Mouse (Mus musculus) MEL (cell line): ENCODE results near the gene Gm20388. TPM values are rescaled to one million over a fixed set of nuclear protein-coding genes. Genes with fewer than 3 reads are reported as not detected.

Experiments used
- DNase-seq: peaks from one replicate; pipeline ENCODE4 v3.0.0; 2011; ENCODE audit warnings: low read depth, low spot score
- H3K27ac ChIP-seq: 2 replicates; pipeline ENCODE4 v1.5.1; 2012; ENCODE audit warnings: low read depth, mild to moderate bottlenecking, control low read depth, low read length, moderate library complexity; ENCODE audit not compliant: control insufficient read depth
- H3K27me3 ChIP-seq, 2 experiments: fragments of 150-350 bp in 1 of 2; sonication (generic) in 1 of 2; 2 replicates each; pipeline ENCODE4 v1.6.1; 2012; ENCODE audit warnings: low read length in 2 of 2, mild to moderate bottlenecking in 2 of 2, improper control_type of control experiment in 1 of 2, moderate library complexity in 1 of 2; ENCODE audit not compliant: insufficient read depth in 2 of 2, control insufficient read depth in 1 of 2
- H3K36me3 ChIP-seq, 2 experiments: 2 replicates each; pipeline ENCODE4 v1.6.1; 2012 to 2014; ENCODE audit warnings: low read length in 2 of 2, improper control_type of control experiment in 1 of 2, inconsistent platforms in 1 of 2, mild to moderate bottlenecking in 1 of 2; ENCODE audit not compliant: insufficient read depth in 2 of 2, control insufficient read depth in 1 of 2
- H3K4me1 ChIP-seq, 2 experiments: fragments of 150-350 bp in 1 of 2; sonication (generic) in 1 of 2; 2 replicates each; pipeline ENCODE4 v1.6.1; 2012; ENCODE audit warnings: low read length in 2 of 2, improper control_type of control experiment in 1 of 2, mild to moderate bottlenecking in 1 of 2; ENCODE audit not compliant: insufficient read depth in 2 of 2, control insufficient read depth in 1 of 2
- H3K4me3 ChIP-seq, 2 experiments: fragments of 150-350 bp in 1 of 2; sonication (generic) in 1 of 2; 2 replicates each; pipeline ENCODE4 v1.5.1; 2012; ENCODE audit warnings: low read depth in 2 of 2, low read length in 2 of 2, mild to moderate bottlenecking in 2 of 2, moderate library complexity in 2 of 2, control low read depth in 1 of 2, improper control_type of control experiment in 1 of 2; ENCODE audit not compliant: control insufficient read depth in 1 of 2, insufficient read depth in 1 of 2
- H3K79me2 ChIP-seq: 2 replicates; pipeline ENCODE4 v1.6.1; 2012; ENCODE audit warnings: mild to moderate bottlenecking, low read length, moderate library complexity; ENCODE audit not compliant: control insufficient read depth, poor library complexity, insufficient read depth
- H3K9ac ChIP-seq: 2 replicates; pipeline ENCODE4 v1.6.1; 2012; ENCODE audit warnings: low read depth, mild to moderate bottlenecking, control low read depth, low read length, moderate library complexity; ENCODE audit not compliant: control insufficient read depth, poor library complexity, severe bottlenecking
- H3K9me3 ChIP-seq: fragments of 150-350 bp; sonication (generic); replicated peaks from 2 replicates; pipeline ENCODE4 v1.6.1; 2012; ENCODE audit warnings: mild to moderate bottlenecking, low read length, improper control_type of control experiment, moderate library complexity; ENCODE audit not compliant: insufficient read depth
- BHLHE40 ChIP-seq: IDR thresholded peaks from 2 replicates; pipeline ENCODE4 v1.6.1; 2012; ENCODE audit warnings: low read depth, mild to moderate bottlenecking, inconsistent platforms, low read length, improper control_type of control experiment, borderline replicate concordance
- CHD1 ChIP-seq: IDR thresholded peaks from 2 replicates; pipeline ENCODE4 v1.6.1; 2012; ENCODE audit warnings: low read depth, mild to moderate bottlenecking, inconsistent platforms, low read length, improper control_type of control experiment
- CHD2 ChIP-seq: IDR thresholded peaks from 2 replicates; pipeline ENCODE4 v1.6.1; 2011; ENCODE audit warnings: low read length, improper control_type of control experiment
- CTCF ChIP-seq, 3 experiments: IDR thresholded peaks in 2 of 3; conservative IDR thresholded peaks in 1 of 3; 2 replicates each; pipeline ENCODE4 v1.5.1; 2011 to 2012; ENCODE audit warnings: low read length in 3 of 3, low read depth in 2 of 3, mild to moderate bottlenecking in 2 of 3, improper control_type of control experiment in 1 of 3, inconsistent platforms in 1 of 3, mixed read lengths in 1 of 3, moderate library complexity in 1 of 3; ENCODE audit not compliant: control insufficient read depth in 1 of 3, insufficient read depth in 1 of 3, poor library complexity in 1 of 3, severe bottlenecking in 1 of 3
- E2F4 ChIP-seq: IDR thresholded peaks from 2 replicates; pipeline ENCODE4 v1.6.1; 2011; ENCODE audit warnings: low read depth, low read length, improper control_type of control experiment, borderline replicate concordance
- ETS1 ChIP-seq: IDR thresholded peaks from 2 replicates; pipeline ENCODE4 v1.6.1; 2012; ENCODE audit warnings: low read depth, mild to moderate bottlenecking, inconsistent platforms, low read length, improper control_type of control experiment, moderate library complexity
- GABPA ChIP-seq: IDR thresholded peaks from 2 replicates; pipeline ENCODE4 v1.6.1; 2012; ENCODE audit warnings: low read depth, mild to moderate bottlenecking, inconsistent platforms, low read length, improper control_type of control experiment, moderate library complexity
- HCFC1 ChIP-seq: IDR thresholded peaks from 2 replicates; pipeline ENCODE4 v1.6.1; 2012; ENCODE audit warnings: low read depth, mild to moderate bottlenecking, inconsistent platforms, low read length, improper control_type of control experiment, moderate library complexity
- KAT2A ChIP-seq: conservative IDR thresholded peaks from 2 replicates; pipeline ENCODE4 v1.6.1; 2012; ENCODE audit warnings: low read depth, low read length, improper control_type of control experiment, inconsistent platforms
- MAFK ChIP-seq: IDR thresholded peaks from 2 replicates; pipeline ENCODE4 v1.6.1; 2011; ENCODE audit warnings: low read depth, mild to moderate bottlenecking, low read length, improper control_type of control experiment, borderline replicate concordance
- MAX ChIP-seq: IDR thresholded peaks from 2 replicates; pipeline ENCODE4 v1.6.1; 2011; ENCODE audit warnings: low read length, improper control_type of control experiment
- MAZ ChIP-seq: IDR thresholded peaks from 2 replicates; pipeline ENCODE4 v1.6.1; 2012; ENCODE audit warnings: low read depth, mild to moderate bottlenecking, inconsistent platforms, low read length, improper control_type of control experiment
- MXI1 ChIP-seq: IDR thresholded peaks from 2 replicates; pipeline ENCODE4 v1.6.1; 2011; ENCODE audit warnings: mild to moderate bottlenecking, low read depth, low read length, improper control_type of control experiment
- MYB ChIP-seq: IDR thresholded peaks from 2 replicates; pipeline ENCODE4 v1.6.1; 2011; ENCODE audit warnings: mild to moderate bottlenecking, low read depth, low read length, improper control_type of control experiment
- MYC ChIP-seq: IDR thresholded peaks from 2 replicates; pipeline ENCODE4 v1.6.1; 2011; ENCODE audit warnings: low read depth, mild to moderate bottlenecking, low read length, improper control_type of control experiment, moderate library complexity
- NELFE ChIP-seq: IDR thresholded peaks from 2 replicates; pipeline ENCODE4 v1.6.1; 2011; ENCODE audit warnings: low read depth, low read length, improper control_type of control experiment
- NRF1 ChIP-seq: IDR thresholded peaks from 2 replicates; pipeline ENCODE4 v1.6.1; 2014; ENCODE audit warnings: low read depth, mild to moderate bottlenecking, inconsistent platforms, low read length, improper control_type of control experiment, moderate library complexity; ENCODE audit not compliant: poor library complexity, insufficient read depth, severe bottlenecking
- POLR2A ChIP-seq, 2 experiments: IDR thresholded peaks; 2 replicates each; pipeline ENCODE4 v1.6.1; 2011 to 2012; ENCODE audit warnings: low read length in 2 of 2, mild to moderate bottlenecking in 2 of 2, control low read depth in 1 of 2, improper control_type of control experiment in 1 of 2, low read depth in 1 of 2, moderate library complexity in 1 of 2; ENCODE audit not compliant: control insufficient read depth in 1 of 2, insufficient read depth in 1 of 2, poor library complexity in 1 of 2
- POLR2AphosphoS5 ChIP-seq: IDR thresholded peaks from 2 replicates; pipeline ENCODE4 v1.6.1; 2012; ENCODE audit warnings: low read depth, borderline replicate concordance, mild to moderate bottlenecking, inconsistent platforms, low read length, moderate library complexity, mixed read lengths
- TCF12 ChIP-seq: IDR thresholded peaks from 2 replicates; pipeline ENCODE4 v1.6.1; 2014; ENCODE audit warnings: low read depth, mild to moderate bottlenecking, inconsistent platforms, low read length, improper control_type of control experiment, moderate library complexity
- USF1 ChIP-seq: IDR thresholded peaks from 2 replicates; pipeline ENCODE4 v1.6.1; 2014; ENCODE audit warnings: low read depth, mild to moderate bottlenecking, inconsistent platforms, low read length, improper control_type of control experiment, moderate library complexity
- ZC3H11A ChIP-seq: IDR thresholded peaks from 2 replicates; pipeline ENCODE4 v1.6.1; 2012; ENCODE audit warnings: low read depth, mild to moderate bottlenecking, inconsistent platforms, low read length, improper control_type of control experiment
- ZKSCAN1 ChIP-seq: IDR thresholded peaks from 2 replicates; pipeline ENCODE4 v1.6.1; 2012; ENCODE audit warnings: low read depth, mild to moderate bottlenecking, inconsistent platforms, low read length, improper control_type of control experiment, moderate library complexity
- ZMIZ1 ChIP-seq: IDR thresholded peaks from 2 replicates; pipeline ENCODE4 v1.6.1; 2012; ENCODE audit warnings: low read depth, mild to moderate bottlenecking, inconsistent platforms, low read length, improper control_type of control experiment, moderate library complexity
- ZNF384 ChIP-seq: IDR thresholded peaks from 2 replicates; pipeline ENCODE4 v1.6.1; 2012; ENCODE audit warnings: low read depth, mild to moderate bottlenecking, inconsistent platforms, low read length, improper control_type of control experiment
- polyA plus RNA-seq, 2 experiments: library from polyadenylated mRNA; stranded (reverse) in 1 of 2; unstranded in 1 of 2; fragments of >175 nt in 1 of 2; fragments of >200 nt in 1 of 2; gene quantifications; 2 replicates each; pipeline versions ENCODE4 v1.2.1 to v1.2.4; 2012; ENCODE audit warnings: low replicate concordance in 2 of 2, low read depth in 1 of 2; ENCODE audit not compliant: insufficient read length in 2 of 2, insufficient read depth in 1 of 2, missing spikeins in 1 of 2
- total RNA-seq: library from RNA; depleted of rRNA; stranded (reverse); fragments of 300-350 nt; gene quantifications from 2 replicates; pipeline ENCODE4 v1.2.3, GENCODE M21; 2012

Gene Gm20388
- total and polyA plus RNA-seq, 3 experiments = 11.1 to 17.8 TPM; not detected in 1

DNA sequence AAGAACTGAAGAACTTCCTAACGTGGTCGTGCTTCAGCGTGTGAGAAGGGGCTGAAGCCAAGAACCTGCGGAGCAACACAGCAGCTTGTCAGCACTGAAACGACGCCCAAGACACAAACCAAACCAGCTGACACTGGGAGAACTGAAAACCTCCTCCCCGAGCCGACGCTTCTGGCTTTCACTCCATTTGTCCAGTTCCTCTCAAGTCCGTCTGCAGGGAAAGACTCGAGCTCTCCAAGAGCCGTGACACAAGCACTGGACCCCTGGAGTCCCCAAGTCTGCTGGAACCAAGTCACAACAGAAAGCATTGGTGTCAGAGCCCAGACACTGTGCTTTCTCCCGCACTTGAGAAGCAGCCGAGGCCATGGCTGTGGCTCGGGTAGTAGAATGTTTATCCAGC, 1698.6 kb downstream of the Gm20388 start:
- no peak for DNase-seq
- Histone ChIP-seq H3K4me1 (no peaks in the 10 kb centered on the region), H3K9me3 (no peaks in the 10 kb centered on the region), H3K79me2 (no peaks in the 10 kb centered on the region), H3K36me3 (no peaks in the 10 kb centered on the region), H3K4me3 (no peak overlapping the region), H3K9ac (no peak overlapping the region), H3K27ac (no peak overlapping the region), H3K27me3 (no peaks in the 10 kb centered on the region)
- TF ChIP-seq TCF12 = no peak
- TF ChIP-seq MYB = no peak
- no peak for TF ChIP-seq ZNF384
- TF ChIP-seq NELFE = no peak
- TF ChIP-seq CTCF (IDR thresholded peaks at IDR 0.05 in 2 of 3, conservative IDR thresholded peaks at IDR 0.05 in 1 of 3; ENCODE audit: control insufficient read depth in 1 of 3, insufficient read depth in 1 of 3, low read depth in 2 of 3, low read length in 3 of 3, poor library complexity in 1 of 3, severe bottlenecking in 1 of 3) = no peak
- TF ChIP-seq ZMIZ1 = no peak
- TF ChIP-seq ETS1 = no peak
- no peak for TF ChIP-seq BHLHE40
- TF ChIP-seq KAT2A = no peak
- TF ChIP-seq CHD2 = no peak
- no peak for TF ChIP-seq POLR2AphosphoS5
- no peak for TF ChIP-seq ZC3H11A
- no peak for TF ChIP-seq MAX
- TF ChIP-seq USF1 = no peak
- TF ChIP-seq POLR2A (IDR thresholded peaks at IDR 0.05; ENCODE audit: control insufficient read depth in 1 of 2, insufficient read depth in 1 of 2, low read depth in 1 of 2, low read length in 2 of 2, poor library complexity in 1 of 2) = no peak
- TF ChIP-seq NRF1 = no peak

DNA sequence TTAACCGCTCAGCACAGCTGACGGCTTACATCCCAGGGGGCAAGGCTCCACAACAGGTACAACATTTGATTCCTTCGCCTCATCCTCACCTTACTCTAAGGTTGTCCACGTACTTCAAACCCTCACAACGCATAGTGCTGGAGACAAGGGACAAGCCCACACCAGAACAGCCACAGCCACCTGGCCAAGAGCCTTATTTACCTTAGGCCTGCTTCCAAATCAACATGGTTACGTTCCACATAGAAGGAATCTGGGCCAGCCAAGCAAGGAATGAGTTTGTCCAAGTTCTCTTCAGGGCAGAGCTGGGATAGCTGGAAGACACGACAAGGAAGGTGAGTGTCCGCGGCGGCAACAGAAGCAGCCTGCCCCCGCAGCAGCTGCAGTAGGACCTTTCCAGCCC, 1699.3 kb downstream of the Gm20388 start:
- Histone ChIP-seq H3K27me3 (no peaks in the 10 kb centered on the region), H3K79me2 (no peaks in the 10 kb centered on the region), H3K27ac (no peak overlapping the region), H3K9me3 (no peaks in the 10 kb centered on the region), H3K36me3 (no peaks in the 10 kb centered on the region), H3K4me3 (no peak overlapping the region)
- DNase-seq = no peak
- no peak for TF ChIP-seq MYC
- TF ChIP-seq TCF12 = no peak
- TF ChIP-seq ZKSCAN1 = no peak
- TF ChIP-seq MAZ = no peak
- no peak for TF ChIP-seq MAFK
- no peak for TF ChIP-seq CHD1
- TF ChIP-seq GABPA = no peak
- TF ChIP-seq MXI1 = no peak
- TF ChIP-seq E2F4 = no peak
- TF ChIP-seq POLR2AphosphoS5 = no peak
- no peak for TF ChIP-seq HCFC1
- TF ChIP-seq, all 39 proteins: peak for 0
- Histone ChIP-seq H3K4me1 (no peaks in the 10 kb centered on the region), H3K9ac (no peak overlapping the region)
